Mouse (Mus musculus): ENCODE measurements around the gene Ccsap.

The Ccsap gene

DNA sequence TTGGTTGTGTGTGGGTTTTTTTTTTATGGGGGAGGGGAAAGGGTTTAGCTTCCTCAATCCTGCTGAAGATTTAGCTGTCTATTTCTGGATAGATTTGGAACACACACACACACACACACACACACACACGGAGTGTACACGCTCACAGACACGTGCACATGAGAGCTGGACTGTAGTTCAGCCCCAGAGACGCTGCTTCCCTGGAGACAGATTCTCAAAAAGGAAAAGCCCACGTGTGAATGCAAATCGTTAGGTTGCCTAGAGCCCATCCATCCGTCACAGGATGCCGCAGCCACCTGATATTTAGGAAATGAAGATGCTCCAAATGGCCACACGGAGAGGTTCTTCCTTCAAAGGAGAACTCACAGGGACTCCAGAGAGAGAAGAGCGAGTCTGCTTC, 20.3 kb upstream of the Ccsap start:
- DNase-seq (ENCODE audit: low read depth, low spot score), result no peak

DNA sequence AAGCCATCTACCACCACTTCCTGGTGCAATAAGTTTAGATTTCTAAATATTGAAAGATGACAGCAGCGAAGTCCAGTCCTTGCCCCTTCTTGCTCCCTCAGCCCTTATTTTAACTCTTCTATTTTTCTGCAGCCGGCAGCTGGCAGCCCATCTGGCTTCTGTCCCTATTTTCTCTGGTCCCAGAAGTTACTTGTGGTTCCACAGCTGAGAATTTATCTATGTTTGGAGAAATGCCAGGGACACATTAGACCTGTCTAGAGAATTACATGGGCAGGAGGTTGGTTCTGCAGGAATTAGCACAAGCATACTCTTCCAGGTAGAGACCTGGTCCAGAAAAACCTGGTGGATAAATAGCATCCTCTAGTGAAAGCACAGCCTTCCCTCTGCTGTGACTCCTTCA, 17.9 kb upstream of the Ccsap start:
- DNase-seq (ENCODE audit: low read depth, low spot score), result no peak

DNA sequence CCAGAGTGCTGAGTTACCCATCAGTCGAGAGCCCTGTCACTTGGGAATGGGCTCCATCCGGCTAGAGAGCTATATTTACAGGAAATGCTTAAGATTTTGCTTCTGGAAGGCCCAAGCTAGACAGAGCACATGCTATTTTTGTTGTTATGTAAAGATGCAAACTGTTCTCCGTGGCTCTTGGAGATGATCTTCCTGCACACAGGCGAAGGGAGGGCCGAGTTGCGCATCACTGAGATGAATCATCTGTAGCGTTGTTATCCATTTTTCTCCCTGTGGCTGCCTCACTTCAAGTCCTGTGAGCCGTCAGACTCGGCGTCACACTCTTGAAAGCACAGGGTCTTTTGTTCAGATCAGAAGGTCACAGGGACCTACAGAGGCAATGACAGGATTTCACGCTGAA, 14.3 kb upstream of the Ccsap start:
- DNase-seq (ENCODE audit: low read depth, low spot score), result no peak

DNA sequence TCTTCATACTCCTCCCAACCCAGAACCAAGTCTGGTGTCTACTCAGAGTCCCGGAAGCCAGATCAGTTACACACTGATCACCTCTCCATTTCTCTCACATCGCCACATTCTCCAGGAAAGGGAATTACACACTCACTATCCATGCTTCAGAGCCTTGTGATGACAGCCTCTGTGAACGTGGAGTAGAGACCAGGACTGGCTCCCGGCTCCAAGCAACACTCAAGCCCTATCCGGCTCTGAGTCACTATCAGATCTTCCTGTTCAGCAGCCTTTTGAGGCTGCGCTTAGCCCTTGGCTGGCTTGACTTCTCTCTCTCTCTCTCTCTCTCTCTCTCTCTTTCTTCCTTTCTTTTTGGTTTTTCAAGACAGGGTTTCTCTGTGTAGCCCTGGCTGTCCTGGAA, 13.4 kb upstream of the Ccsap start:
- DNase-seq (ENCODE audit: low read depth, low spot score), result no peak

DNA sequence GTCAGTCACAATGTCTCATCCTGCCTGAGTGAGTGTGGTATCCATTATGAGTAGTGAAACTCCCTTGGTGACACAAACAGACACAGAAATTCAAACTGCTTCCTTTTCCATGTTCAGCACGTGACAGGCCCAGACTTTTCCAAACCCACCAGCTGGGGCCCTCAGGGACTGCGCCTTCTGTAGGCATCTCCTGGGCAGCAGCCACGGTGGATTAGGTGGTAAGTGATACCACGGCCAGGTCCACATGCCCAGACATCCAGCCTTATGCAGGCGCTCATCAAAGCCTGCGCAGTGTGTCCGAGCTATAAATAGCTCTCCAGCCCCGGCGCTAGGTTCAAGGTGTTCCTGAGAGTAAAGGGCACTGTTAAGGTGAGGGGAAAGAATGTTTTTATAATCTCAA, 12.0 kb upstream of the Ccsap start:
- no peak for DNase-seq (ENCODE audit: low read depth, low spot score)

DNA sequence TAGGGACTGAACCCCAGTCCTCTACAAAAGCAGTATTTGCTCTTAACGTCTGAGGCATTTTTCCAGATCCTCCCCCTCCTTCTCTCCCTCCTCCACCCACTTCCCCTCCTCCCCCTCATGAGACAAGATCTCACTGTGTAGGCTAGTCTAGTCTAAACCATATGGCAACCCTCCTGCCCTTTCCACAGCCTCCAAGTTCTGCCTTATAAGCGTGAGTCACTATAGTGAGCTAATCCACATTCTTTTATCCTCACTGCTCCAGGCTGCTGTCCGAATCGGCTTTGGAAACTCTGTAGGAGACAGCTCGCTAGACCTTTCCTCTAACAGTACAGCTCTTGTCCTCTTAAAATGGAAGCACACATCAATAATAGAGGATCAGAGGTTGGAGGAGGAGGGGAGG, 7.0 kb upstream of the Ccsap start:
- no peak for DNase-seq (ENCODE audit: low read depth, low spot score)

DNA sequence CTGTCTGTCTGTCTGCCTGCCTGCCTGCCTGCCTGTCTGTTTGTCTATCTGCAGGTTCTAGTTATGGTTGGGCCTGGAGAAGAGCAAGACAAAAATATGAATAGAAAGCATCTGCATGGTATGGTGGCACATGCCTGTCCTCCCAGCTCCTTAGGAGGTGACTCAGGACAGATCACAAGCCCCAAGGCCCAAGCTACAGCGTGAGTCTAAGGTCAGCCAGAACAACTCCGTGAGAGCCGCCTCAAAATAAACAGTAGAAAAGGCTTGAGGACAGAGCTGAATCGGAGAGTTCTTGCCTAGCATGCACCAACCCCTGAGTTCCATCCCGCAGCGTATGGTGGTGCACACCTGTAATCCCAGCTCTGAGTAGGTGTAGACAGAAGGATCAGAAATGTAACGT, 5.8 kb upstream of the Ccsap start:
- no peak for DNase-seq (ENCODE audit: low read depth, low spot score)

DNA sequence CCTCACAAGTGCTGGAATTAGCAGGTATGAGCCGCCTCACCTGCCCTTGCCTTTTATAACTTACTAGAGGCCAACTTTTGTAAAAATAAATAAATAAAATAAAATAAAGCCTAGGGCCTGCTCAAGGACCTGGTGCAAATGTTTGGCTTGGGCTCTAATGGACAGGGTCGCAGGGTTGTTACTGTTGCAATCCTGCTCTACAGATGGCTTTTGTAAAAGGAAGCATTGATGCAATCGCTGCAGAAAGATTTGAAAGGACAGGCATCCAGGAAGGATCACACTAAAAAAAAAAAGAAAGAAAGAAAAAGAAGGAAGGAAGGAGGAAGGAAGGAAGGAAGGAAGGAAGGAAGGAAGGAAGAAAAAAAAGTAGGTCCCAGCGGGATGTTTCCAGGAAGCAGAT, 377 bp upstream of the Ccsap start:
- DNase-seq (ENCODE audit: low read depth, low spot score), result no peak

DNA sequence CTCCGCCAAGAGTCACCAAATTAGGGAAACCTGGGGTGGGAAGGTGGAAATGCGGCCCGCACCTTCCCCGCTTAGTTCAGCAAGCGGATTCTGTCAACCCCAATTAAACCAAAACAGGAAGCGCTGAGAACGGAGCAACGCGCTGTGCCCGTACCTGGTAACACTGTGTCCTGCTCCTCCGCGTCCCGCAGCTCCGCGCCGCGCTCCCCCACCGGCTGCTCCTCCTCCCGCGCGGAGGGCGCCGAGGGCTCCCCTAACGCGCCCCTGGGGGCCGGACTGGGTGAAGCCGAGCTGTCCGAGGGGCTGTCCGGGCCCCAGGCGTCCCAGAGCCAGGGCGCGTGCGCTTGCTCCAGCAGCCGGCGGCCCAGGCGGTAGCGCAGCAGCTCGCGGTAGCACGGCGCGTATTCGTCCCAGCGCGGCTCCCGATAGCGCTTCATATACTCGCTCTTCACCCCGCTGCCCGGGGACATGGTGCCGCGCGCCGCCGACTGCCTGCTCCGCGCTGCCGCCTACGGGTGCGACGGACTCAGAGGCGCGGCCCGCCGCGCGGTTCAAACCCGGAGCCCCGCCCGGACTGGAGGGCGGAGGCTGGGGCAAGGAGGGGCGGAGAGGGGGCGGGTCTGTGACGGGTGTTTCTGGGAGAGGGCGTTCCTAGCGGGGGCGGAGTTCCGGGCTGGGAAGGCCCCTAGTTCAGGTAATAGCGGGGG, 915 bp downstream of the Ccsap start:
- peak; percentile 93 for DNase-seq (ENCODE audit: low read depth, low spot score)

DNA sequence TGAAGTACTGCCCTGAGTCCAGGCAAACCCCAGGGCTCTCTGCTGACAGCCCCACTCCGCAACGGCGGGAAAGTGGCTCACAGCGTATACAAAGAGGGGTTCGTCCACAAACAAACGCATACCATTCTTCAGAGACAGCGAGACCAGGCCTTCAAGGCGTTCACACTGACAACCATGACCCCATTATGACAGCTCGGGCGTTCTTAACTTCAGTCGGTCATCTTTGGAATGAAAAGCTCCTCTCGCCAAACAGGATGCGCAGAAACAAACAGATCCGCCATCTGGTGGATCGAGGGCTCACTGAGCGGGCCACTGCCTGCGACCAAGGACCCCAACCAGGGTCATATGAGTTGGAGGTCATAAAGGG, 1.5 kb downstream of the Ccsap start:
- no peak for DNase-seq (ENCODE audit: low read depth, low spot score)

DNA sequence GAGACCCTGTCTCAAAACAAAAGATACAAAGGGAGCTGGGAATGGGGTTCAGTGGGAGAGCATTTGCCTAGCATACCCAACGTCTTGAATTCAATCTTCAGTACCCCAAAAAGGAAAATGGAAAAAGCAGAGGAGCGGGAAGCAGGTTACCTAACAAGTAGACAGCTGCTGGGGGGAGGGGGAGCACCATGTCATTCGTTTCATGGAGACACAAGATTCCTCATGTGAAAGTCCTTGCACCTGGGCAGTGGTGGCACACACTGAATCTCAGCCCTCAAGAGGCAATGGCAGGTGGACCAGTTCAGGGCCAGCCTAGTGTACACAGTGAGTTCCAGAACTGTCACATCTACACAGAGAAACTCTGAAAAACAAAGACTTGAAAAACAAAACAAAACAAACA, 2.6 kb downstream of the Ccsap start:
- no peak for DNase-seq (ENCODE audit: low read depth, low spot score)

DNA sequence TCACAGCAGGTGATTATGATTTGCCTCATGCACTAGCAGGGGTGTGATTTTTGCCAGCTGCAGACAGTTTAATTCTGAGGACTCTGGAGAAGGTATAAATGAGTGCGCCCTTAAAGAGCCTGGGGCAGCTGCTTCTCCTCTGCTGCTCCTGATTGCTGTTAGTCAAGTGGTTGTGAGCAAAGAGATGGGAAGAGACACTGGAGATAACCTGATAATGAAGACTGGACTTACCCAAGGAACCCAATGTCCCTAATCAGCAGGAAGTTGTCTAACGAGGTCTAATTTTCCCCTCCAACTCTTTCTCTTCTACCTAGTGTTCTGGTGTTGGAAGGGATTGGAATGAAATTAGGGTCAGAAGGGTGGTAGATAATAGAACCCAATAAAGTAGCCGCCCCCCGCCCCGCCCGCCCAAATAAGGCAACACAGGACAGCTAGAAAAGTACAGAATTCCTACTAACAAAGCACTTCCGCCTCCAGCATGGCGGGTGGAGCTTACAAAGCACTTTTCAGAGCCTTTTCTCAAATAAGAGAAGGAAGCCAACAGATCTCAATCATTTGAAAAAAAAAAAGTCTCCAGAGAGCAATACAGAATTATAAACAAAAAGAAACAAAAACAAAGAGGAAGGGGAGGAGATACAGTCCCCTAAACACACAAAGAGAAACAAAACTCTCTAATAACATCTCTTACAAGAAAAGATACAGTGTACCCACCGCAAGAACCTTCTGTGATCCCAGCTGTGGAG, 5.1 kb downstream of the Ccsap start:
- DNase-seq (ENCODE audit: low read depth, low spot score), result peak; percentile 50

DNA sequence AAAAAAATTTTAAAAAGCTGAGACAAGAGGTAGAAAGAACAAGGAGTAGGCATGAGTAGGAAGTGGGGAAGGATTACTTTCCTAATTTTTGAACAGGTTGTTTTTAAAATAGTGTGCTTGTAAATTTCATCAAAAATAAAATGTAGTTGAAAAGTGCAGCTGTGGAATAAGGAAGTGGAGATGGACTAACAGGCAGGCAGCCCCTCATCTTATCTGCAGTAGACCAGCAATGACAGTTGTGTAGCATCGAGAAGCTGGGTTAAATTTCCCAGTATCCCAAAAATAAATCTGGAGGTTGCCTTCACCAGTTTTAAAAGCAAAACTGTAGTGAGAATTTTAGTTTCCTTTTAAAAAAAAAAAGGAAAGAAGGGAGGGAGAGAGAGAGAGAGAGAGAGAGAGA, 5.8 kb downstream of the Ccsap start:
- no peak for DNase-seq (ENCODE audit: low read depth, low spot score)

DNA sequence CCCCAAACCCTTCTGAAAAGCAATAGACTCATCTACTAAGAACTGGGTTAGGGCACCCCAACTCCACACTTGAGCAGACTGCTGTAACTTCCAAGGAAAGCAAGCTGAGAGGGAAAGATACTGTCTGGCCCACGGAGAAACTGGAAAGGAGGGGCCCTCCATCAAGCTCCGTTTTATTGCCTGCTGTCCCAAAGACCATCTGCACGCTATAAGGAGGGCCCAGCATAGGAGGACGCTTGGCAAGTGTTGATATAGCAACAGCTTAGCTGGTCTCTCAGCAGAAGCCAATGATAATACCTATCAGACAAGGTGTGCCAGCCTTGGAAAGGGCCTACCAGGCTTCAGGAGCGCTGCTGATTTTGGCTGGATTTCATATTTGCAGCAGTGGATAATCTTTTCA, 8.4 kb downstream of the Ccsap start:
- DNase-seq (ENCODE audit: low read depth, low spot score), result no peak

DNA sequence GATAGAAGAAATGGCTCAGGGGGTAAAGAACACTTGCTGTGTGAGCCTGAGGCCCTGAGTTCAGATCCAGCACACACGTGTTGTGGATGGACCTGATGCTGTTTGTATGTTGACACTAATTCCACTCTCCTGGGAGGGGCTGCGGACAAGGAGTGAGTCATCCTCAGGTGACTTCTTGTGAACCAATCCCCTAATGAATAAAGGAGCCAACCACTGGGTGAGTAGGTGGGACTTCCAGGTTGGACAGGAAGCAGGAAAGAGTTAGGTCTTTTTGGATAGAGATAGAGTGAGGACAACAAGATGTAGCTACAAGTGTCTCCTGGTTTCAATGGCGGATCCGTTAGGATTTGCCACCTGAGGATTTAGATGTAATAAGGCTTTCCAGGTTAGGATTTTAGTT, 10.7 kb downstream of the Ccsap start:
- peak; percentile 90 for DNase-seq (ENCODE audit: low read depth, low spot score)

DNA sequence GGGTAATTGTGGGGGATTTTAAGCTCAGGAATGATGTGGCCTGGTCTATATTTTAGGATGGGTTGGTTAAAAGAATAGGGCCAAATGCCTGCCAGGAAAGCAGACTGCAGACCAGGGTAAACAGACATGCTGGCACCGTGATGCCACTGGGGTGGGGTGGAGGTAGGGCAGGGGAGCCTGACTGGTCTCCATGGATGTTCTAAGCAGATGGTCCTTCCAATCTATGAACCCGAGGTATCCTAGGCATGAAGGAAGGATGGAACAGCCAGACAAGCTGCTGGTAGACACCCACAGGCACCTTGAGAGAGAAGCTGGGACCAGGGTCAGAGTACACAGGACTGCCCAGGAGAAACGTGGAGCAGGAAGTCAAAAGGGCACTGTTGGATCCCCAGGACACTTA, 12.5 kb downstream of the Ccsap start:
- DNase-seq (ENCODE audit: low read depth, low spot score), result no peak

DNA sequence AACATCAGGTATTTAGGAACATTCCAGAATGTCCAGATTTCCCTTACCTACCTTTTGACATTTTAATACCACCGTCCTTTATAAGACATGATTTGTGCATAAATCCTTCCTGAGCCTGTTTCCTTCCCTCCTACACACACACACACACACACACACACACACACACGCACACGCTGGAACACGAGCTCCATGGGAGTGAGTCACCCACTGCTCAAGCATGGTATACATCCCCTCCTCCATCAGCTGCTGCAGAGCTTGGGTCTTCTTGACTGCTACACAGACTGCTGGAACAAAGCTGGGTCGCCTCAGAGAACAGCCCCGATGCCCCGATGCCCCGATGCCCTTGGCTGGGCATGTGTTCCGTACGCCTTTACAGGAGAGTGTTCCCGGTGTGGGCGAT, 13.5 kb downstream of the Ccsap start:
- no peak for DNase-seq (ENCODE audit: low read depth, low spot score)

DNA sequence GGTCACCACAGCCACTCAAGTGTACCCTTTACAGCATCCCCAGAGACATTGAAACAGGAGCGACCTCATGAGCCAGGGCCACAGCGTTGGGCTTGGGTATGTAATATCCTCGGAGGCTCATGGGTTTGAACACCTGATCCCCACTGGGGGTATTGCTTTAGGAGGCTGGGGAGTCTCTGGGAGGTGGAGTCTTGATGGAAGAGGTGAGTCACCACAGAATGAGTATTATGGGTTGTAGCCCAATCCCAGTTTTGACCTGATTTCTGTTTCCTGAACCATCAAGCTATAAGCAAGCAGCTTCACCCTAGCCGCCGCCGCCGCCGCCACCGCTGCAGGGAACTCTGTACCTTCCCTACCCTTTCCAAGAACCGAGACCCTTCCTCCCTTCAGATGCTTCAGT, 14.0 kb downstream of the Ccsap start:
- DNase-seq (ENCODE audit: low read depth, low spot score), result no peak

DNA sequence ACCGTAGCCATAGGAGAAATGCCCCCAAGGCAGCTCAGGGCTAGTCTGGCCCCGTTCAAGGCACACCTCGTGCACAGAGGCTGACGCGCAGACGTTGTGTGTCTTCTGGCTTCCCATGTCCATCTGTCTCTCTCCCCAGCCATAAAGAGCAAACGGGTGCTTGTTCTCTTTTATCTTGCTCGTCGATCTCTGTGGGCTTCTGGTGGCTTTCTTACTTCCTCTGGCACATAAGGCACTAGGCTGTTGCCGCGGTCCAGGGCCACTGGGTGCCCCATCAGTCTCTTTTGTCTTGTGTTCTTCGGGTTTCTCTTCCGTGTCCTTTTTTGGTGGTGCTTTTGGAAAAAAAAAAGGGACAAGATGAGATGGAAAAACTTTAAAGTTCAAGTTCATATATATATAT, 14.9 kb downstream of the Ccsap start:
- DNase-seq (ENCODE audit: low read depth, low spot score), result no peak

DNA sequence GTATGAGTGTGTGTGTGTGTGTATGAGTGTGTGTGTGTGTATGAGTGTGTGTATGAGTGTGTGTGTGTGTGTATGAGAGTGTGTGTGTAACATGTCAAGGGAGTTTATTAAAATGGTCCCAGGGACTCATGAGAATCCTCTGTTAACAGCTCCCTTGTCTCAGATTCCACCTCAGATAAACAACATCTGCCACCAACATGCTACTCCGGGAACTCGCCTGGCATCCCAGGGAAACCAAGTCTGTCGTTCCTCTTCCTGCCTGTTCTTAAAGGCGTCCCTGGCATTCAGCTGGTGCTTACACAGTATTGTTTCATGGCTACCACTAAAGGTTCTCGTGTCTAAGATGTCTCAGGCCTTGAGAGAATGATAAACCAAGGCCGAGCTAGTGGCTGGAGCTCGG, 15.7 kb downstream of the Ccsap start:
- no peak for DNase-seq (ENCODE audit: low read depth, low spot score)

DNA sequence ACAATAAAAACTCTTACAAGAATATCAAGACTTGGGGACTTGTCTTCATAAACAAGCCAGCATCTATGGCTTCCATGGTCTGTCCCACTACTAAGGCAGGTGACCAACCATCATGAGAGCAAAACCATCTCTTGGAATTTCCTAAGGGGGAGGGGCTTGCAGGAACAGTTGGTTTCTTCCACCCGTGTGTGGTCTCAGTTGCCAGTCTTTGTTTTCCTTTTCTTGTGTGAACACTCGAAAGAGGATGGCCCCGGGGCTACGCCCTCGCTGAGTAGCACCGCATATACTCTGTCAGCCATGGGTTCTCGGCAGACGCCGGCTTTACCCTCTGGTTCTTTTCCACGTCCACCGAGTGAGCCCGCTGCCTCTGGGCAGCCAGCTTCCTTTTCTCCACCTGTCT, 17.9 kb downstream of the Ccsap start:
- peak; percentile 48 for DNase-seq (ENCODE audit: low read depth, low spot score)

DNA sequence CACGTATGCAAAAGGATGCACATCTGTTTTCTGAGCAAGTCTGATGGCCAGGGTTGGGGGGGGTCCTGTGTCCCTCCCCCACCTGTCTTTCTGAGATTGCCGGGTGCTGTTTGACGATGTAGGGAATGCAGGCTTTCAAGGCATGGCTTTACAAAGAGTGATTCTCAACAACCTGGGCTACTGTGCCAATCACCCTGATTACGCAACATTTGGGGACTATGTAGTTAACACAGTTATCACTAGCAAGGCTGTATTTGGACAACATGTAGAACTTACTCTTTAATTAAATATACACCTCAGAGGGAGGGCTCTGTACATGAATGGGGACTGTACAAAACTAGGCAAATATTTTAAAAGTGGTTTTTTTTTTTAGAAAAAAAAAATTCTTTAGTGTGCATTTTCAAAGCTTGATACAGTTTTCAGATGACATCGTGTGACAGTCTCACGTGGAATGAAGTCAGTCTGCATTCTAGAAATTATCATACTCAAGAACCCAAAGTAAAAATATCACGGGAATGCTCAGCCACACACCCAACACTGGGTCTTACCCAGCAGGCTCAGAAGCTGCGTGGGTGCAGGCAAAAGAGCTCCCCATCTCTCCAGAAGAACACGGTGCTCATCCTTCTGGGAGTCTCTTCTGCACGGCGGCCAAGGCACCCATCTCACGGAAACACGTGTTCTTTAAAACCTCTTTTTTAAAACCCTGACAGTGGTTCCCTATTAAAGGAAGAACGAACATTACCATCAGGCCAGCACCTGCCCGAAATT, 19.2 kb downstream of the Ccsap start:
- no peak for DNase-seq (ENCODE audit: low read depth, low spot score)

DNA sequence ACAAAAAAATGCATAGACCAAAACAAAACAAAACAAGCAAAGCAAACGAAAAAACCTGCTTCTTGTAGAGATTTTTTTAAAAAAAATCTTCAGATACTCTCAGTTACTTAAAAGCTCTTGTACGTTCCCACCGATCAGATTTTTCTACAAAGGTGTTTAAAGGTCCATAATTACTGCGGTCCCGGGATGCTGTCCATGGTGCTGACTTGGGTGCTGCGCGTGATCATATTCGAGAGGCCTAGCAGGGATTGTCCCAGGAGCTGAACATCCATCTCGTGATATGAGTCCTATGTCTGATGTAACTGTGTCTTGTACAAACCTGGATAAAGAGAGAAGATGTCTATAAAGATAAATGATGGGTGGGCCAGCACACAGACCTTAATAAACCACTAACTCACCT, 21.5 kb downstream of the Ccsap start:
- DNase-seq (ENCODE audit: low read depth, low spot score), result peak; percentile 61

Measured in R1 (cell line).